Mouse (Mus musculus) ES-Bruce4 (cell line): ENCODE data around the gene Ube2v1. TPM values are rescaled to one million over a fixed set of nuclear protein-coding genes. Genes with fewer than 3 reads are reported as not detected.

Experiments used
- H3K27ac ChIP-seq: 2 replicates; pipeline ENCODE4 v1.5.1; 2012; ENCODE audit warnings: low read length, inconsistent platforms; ENCODE audit not compliant: insufficient read depth
- H3K27me3 ChIP-seq: 2 replicates; pipeline ENCODE4 v1.6.1; 2012; ENCODE audit warnings: mild to moderate bottlenecking, low read length, inconsistent platforms; ENCODE audit not compliant: control insufficient read depth, poor library complexity, insufficient read depth, severe bottlenecking
- H3K36me3 ChIP-seq: 2 replicates; pipeline ENCODE4 v1.6.1; 2012; ENCODE audit warnings: inconsistent platforms, mild to moderate bottlenecking, low read length, moderate library complexity; ENCODE audit not compliant: control insufficient read depth, poor library complexity, insufficient read depth, severe bottlenecking
- H3K4me1 ChIP-seq: one replicate; pipeline ENCODE4 v1.8.1; 2011; ENCODE audit warnings: low read length; ENCODE audit not compliant: control insufficient read depth, insufficient read depth
- H3K4me3 ChIP-seq: 2 replicates; pipeline ENCODE4 v1.5.1; 2011; ENCODE audit warnings: low read depth, mild to moderate bottlenecking, low read length
- H3K9ac ChIP-seq: 2 replicates; pipeline ENCODE4 v1.6.1; 2012; ENCODE audit warnings: low read depth, mild to moderate bottlenecking, inconsistent platforms; ENCODE audit not compliant: poor library complexity, severe bottlenecking
- H3K9me3 ChIP-seq: replicated peaks from 2 replicates; pipeline ENCODE4 v1.6.1; 2012; ENCODE audit warnings: mild to moderate bottlenecking, low read length, inconsistent platforms; ENCODE audit not compliant: control insufficient read depth, poor library complexity, insufficient read depth, severe bottlenecking
- CTCF ChIP-seq: IDR thresholded peaks from one replicate; pipeline ENCODE4 v1.8.1; 2011; ENCODE audit warnings: low read depth, low read length
- EP300 ChIP-seq: IDR thresholded peaks from 2 replicates; pipeline ENCODE4 v1.6.1; 2011; ENCODE audit warnings: low read depth, low read length; ENCODE audit not compliant: insufficient read depth
- POLR2A ChIP-seq: IDR thresholded peaks from one replicate; pipeline ENCODE4 v1.8.1; 2011; ENCODE audit warnings: low read length; ENCODE audit not compliant: insufficient read depth
- polyA plus RNA-seq: library from polyadenylated mRNA; stranded (reverse); fragments of >200 nt; gene quantifications from 2 replicates; pipeline ENCODE4 v1.2.4, GENCODE M21; 2011; ENCODE audit warnings: low read depth; ENCODE audit not compliant: missing spikeins, insufficient read depth, insufficient read length

Ube2v1 gene
- polyA plus RNA-seq, result 189 and 193 TPM in 2 replicates

DNA sequence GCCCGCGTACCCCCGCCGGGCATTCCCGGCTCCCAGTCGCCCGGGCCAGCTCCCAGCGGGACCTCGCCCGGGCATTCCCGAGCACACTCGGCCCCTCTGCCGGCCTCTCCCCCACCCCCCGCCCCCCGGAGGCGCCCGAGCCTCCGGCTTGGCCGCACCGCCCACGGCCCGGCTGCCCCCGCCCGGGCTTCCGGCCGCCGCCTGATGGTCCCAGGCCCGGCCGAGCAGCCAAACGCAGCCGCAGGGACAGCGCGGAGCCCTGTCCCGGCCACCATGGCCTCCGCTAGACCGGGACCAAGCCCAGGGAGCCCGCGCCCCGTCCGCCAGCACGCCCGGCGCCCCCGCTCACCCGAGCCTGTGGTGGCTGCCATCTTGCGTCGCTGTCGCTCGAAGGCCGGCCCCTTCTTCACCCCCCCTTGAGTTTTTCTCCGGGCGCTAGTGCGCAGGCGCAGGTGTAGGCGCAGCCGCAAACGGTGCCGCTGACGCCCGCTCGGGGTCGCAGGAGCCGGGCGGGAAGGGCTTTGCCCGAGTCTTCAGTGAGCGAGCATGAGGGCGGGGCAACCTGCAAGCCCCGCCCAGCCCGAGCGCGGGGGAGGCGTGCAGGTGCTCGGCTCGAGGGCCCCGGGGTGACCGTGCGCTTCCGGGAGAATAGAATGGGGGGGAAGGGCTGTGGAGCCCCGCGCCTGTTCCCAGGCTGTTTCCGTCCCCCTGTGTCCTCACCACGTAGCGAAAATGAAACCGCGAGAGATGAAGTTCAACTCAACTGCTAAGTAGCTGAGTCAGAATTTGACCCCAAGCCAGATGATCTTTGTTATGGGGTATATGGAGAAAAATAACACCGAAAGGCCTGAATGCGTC is at the start of gene Ube2v1:
Gene Ube2v1 (minus strand): TSS at position 505 of the 858 bp plus-strand sequence.
- no peak for TF ChIP-seq EP300
- peak; percentile 30 for TF ChIP-seq POLR2A

DNA sequence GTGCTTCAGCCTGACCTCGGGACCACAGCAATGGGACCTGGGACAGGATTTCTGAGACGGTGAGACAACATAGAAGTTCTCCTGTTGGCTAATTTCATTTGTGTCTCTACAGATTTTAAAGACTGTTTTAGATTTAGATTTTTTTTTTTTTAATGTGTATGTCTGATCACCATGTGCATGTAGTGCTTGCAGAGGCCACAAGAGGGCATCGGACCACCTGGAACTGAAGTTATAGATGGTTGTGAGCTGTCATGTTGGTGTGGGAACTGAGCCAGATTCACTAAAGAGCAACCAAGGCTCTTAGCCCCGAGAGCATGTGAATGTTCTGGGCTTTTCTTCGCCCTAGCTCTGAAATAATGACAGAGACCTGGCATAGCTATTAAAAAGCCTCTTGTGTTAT is 48.8 kb upstream of the Ube2v1 start:
- Histone ChIP-seq H3K9ac (no peak overlapping the region), H3K36me3 (no peaks in the 10 kb centered on the region), H3K9me3 (no peaks in the 10 kb centered on the region), H3K4me3 (no peak overlapping the region), H3K27ac (no peak overlapping the region), H3K27me3 (no peaks in the 10 kb centered on the region), H3K4me1 (no peaks in the 10 kb centered on the region)
- TF ChIP-seq EP300, result no peak
- no peak for TF ChIP-seq POLR2A
- peak; percentile 47 for TF ChIP-seq CTCF

More for the DNA sequence above, at the start of gene Ube2v1:
- Histone ChIP-seq H3K9ac (peak within 1 kb of the TSS; percentile 94), H3K27me3 (no peaks in the 10 kb centered on the region), H3K36me3 (peaks cover 2% of the 10 kb centered on the region; the same call in 1 of the 2 replicates), H3K4me3 (peak within 1 kb of the TSS; percentile 83), H3K4me1 (peaks cover 8% of the 10 kb centered on the region), H3K9me3 (no peaks in the 10 kb centered on the region), H3K27ac (peak within 1 kb of the TSS; percentile 83)

DNA sequence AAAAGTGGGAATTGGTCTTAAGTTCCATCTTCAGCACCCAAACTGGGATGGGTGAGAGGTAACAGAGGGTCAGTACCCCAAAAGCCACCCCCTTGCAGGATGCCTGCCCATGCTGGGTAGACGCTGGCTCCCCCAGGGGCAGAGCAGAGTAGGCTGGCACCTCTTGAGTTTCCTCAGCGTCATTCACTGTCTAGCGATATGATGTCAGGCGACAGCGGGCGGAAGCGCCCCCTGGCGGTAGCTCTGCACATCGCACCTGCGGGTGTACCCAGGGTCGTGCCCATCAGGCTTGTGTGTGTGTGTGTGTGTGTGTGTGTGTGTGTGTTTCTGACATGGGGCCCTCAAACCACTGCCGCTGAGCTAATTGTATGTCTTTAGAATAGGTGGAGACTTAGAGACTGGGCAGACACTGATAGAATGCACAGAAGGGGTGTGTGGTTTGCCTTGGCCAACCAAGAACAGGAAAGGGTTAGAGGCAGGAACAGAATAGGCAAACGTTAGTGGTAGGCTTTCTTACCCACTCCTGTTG is 48.1 kb upstream of the Ube2v1 start:
- H3K27me3 ChIP-seq, result no peaks in the 10 kb centered on the region
- no peaks in the 10 kb centered on the region for H3K4me1 ChIP-seq
- no peaks in the 10 kb centered on the region for H3K9me3 ChIP-seq
- no peak overlapping the region for H3K9ac ChIP-seq
- H3K36me3 ChIP-seq, result no peaks in the 10 kb centered on the region
- TF ChIP-seq POLR2A (no peak), CTCF (peak; percentile 95)
- H3K4me3 ChIP-seq, result no peak overlapping the region
- no peak overlapping the region for H3K27ac ChIP-seq

DNA sequence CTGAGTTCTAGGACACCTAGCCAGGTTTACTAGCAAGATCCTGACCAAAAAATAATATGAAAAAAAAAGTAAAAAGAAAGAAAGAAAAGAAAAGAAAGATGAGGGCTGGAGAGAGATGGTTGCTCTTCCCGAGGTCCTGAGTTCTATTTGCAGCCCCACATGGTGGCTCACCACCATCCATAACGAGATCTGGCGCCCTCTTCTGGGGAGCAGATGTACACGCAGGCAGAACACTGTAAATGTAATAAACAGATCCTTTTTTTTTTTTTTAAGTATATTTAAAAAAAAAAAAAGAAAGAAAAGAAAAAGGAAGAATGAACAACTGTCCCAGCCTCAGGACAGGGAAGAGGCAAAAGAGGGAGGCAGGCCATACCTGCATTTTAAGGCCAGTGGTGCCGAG is 46.7 kb upstream of the Ube2v1 start:
- no peaks in the 10 kb centered on the region for H3K27me3 ChIP-seq
- no peak overlapping the region for H3K4me3 ChIP-seq
- no peak overlapping the region for H3K9ac ChIP-seq
- TF ChIP-seq EP300, result no peak
- peak; percentile 75 for TF ChIP-seq CTCF
- TF ChIP-seq POLR2A, result no peak
- H3K9me3 ChIP-seq, result no peaks in the 10 kb centered on the region
- H3K4me1 ChIP-seq, result no peaks in the 10 kb centered on the region
- no peak overlapping the region for H3K27ac ChIP-seq
- H3K36me3 ChIP-seq, result no peaks in the 10 kb centered on the region

DNA sequence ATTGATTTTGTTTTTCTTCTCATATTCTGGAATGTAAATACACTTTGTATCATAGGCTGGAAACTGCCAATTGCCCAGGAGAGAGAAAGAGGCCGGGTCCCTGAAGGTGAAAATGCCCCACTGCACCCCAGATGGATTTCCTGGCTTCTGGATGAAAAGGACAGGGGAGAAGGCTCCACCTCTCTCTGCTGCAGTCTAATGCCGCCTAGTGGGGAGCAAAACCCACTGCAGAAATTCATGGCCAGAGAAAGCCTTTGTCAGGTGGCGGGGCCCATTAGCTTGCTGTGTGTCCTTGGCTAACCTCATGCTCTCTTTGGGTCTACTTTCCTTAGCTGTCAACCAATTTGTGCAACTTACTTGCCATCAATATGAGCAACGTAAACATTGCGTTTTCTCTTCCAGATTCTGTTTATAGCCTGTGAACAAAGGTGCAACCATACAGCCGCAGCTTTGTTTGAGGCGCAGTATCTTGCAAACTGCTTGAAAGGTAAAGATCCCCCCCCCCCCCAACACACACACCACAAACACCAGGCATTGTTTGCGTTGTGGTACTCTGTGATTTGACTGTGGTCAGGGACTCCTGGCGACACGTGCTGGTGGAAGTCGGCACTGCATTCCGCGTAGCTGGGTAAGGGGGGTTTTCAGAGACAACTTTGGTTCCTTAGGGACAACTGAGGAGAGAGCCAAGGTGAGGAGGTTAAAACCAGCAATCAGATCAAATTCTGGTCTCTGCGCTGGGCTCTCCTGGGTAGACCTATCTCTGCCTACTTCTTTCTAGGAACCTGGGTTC is 43.4 kb upstream of the Ube2v1 start:
- H3K27ac ChIP-seq, result no peak overlapping the region
- H3K36me3 ChIP-seq, result no peaks in the 10 kb centered on the region
- no peaks in the 10 kb centered on the region for H3K27me3 ChIP-seq
- H3K4me3 ChIP-seq, result no peak overlapping the region
- peaks cover 3% of the 10 kb centered on the region for H3K4me1 ChIP-seq
- no peaks in the 10 kb centered on the region for H3K9me3 ChIP-seq
- H3K9ac ChIP-seq, result no peak overlapping the region
- TF ChIP-seq POLR2A (no peak), EP300 (no peak), CTCF (peak; percentile 85)

DNA sequence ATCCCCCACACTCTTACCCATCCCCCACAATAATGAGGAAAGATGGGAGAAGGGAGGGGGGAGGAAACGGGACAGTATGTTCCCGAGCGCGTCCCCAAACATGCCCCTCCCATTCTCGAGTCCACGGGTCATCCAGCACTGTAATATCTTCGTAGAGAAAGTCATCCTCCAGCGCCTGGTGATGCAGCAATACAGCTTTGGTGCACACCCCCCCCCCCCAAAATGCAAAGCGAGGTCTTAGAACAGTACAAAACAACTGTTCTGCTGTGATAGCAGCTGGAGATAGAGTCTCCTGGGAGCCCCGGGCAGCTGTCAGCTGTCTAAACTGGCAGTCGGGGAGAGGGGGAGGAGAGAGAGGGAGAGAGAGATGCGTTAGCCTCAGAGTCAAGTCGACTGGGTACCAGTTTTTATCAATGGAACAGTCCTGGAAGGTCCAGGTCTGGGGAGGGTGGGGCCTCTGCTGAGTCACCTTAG is 40.4 kb upstream of the Ube2v1 start:
- H3K36me3 ChIP-seq, result no peaks in the 10 kb centered on the region
- H3K9me3 ChIP-seq, result no peaks in the 10 kb centered on the region
- no peak overlapping the region for H3K9ac ChIP-seq
- H3K27me3 ChIP-seq, result no peaks in the 10 kb centered on the region
- peaks cover 3% of the 10 kb centered on the region for H3K4me1 ChIP-seq
- TF ChIP-seq CTCF (no peak), EP300 (no peak), POLR2A (no peak)
- H3K27ac ChIP-seq, result no peak overlapping the region
- H3K4me3 ChIP-seq, result no peak overlapping the region
